Mouse (Mus musculus) ovary, postnatal 10 days (tissue): ENCODE results near the gene Ighmbp2.
"Not testable (repeated sequence)": the region's sequence is repeated elsewhere in the genome, so short reads cannot be mapped to it uniquely, and the experiment has no call there.

ENCODE experiments used
- DNase-seq: peaks from one replicate; pipeline ENCODE4 v3.0.0; 2022; ENCODE audit warnings: low spot score

Ighmbp2 gene

DNA sequence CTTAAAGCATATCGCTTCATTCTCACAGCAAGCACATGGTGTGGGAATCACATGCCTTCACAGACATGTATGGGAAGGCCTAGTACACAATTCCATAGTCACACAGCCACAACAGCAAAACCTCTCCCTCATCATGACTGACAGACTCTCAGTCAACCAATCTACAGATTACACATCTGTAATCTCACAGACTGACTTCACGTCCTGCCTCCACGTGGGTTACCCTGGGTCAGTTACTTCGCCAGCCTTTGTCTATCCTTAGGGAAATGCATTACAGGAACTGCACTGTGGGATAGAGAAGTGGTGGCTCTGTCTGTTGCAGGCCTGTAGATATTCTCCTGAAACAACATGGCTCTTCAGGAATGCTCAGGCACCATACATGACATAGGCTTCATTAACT lies 931 bp downstream of the Ighmbp2 start:
- no peak for DNase-seq

DNA sequence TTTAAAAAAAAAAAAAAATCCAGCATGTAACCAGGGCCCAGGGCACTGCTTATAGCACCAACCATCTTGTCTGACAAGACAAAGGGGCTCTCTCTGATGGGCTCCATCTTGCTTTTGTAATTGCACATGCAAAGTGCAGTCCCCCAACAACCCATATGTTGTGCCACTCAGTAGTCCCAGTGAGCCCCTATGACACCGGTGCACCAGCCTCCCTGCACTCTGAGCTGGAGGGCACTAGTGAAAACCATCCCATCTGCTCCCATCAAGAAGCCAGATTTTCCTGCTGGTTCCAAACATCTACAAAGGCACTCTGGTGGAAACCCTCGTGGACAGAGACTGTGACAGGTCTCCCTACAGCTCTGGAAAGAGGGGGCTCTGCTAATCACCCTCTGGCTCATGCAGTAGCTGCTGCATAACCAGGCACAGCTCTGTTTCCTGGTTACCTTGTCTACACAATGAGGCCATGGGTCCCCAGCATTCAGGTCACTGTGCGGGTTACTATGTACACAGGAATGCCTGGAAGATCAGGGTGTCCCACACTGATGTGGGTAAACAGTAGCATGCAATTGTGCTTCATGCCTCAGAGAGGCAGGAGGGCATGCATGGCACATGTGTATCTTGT lies 7.0 kb downstream of the Ighmbp2 start:
- DNase-seq, result no peak

DNA sequence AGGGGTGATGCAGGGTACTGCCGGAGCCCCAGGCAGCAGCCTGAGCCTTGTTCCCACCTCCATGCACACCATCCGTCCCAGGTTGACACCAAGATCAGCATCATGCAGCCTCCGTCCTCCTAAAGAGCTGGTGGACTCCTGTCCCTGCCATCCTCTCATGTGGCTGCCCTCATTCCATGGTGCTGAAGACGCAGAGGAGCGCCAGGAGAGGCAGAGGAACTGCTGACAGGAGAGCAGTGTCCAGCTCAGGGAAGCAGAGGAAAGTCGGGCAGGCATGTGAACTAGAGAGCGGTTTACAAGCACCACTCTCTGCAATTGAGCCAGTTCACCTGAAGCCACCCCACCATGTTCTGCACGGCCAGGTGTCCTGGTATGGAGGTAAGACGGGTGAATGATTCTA lies 9.5 kb downstream of the Ighmbp2 start:
- DNase-seq, result no peak

DNA sequence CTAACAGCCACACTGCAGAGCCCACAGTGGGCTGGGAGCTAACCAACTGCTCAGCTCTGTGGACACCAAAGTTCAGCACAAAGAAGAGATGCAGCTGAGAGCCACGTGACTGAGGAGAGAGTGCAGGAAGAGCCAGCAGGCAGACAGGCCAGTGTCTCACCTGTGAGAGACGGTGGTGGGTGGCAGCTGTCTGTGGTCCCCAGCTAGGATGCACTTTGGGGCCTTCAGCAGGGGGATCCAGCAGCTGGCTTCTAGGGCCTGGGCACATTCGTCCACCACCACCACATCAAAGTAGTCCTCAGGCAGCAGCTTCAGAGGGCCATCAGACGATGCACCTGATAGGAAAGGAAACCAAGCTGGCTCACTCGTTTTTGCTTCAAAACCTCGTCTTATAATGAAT lies 11.5 kb downstream of the Ighmbp2 start:
- no peak for DNase-seq

DNA sequence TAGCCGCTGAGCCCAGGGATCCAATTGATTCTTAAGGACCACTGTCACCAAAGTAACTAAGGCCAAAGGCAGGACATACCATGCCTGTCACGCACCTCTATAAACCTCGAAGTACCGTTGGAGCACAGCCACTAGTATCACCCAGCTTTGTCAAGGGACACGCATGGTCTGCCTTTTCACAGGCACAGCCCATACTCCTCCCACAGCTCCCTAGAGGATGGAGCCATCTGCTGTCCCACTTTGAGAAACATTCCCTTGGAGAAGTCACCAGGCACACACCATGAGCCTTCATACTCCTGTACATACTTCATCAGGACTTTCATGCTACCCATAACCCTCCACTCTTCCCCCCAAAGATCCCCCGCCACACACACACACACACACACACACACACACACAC lies 13.0 kb downstream of the Ighmbp2 start:
- DNase-seq, result no peak

DNA sequence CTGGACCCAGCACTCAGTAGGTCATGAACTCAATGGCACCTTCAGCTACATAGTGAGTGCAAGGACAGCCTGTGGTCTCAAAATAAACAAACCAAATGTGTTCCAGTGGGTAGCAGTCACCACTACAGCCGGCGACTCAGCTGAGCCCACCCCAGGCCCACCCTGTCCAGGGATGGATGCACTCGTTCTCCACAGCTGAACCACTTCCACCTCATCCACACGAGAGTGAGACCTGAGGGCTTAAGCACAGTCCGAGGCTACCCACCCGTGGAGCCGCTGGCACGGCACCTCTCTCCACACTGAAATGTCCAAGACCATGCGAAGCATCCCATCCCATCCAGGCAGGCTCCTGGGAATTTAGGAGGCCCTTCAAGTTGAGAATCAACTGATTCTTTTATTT lies 13.5 kb downstream of the Ighmbp2 start:
- no peak for DNase-seq

DNA sequence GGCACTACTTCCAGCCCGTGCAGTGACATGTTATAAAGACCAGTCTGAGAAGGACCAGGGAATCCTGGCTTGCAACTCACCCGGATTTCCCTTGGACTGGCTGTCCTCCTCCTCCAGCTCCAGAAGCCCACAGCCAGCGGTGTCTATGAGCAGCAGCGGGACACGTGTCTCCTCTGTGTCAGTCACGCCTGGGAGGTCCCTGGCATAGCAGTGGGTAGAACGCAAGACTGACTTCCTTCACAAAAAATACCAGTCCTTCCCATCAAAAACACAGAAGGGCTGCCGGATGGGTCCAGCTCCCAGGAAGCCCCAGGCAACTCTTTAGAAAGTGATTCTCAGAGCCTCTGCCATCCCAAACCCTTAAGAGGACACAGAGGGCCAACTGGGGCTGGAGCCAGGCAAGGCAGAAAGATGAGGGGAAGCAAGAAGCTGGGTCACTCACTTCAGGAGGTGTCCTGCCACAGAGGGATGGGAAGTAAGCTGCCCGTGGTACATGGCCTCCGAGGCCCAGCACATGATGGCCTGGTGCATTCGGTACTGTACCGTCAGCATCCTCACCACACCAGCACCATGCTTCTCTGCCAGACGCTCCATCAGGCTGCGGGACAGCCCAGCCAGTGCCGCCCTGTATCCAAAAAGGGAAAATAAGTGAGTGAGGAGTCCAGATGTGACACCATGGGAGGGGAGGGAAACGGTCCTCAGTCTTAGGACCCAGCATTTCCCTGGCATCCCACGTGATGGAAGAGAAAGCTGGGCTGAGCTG lies 14.4 kb downstream of the Ighmbp2 start:
- no peak for DNase-seq

DNA sequence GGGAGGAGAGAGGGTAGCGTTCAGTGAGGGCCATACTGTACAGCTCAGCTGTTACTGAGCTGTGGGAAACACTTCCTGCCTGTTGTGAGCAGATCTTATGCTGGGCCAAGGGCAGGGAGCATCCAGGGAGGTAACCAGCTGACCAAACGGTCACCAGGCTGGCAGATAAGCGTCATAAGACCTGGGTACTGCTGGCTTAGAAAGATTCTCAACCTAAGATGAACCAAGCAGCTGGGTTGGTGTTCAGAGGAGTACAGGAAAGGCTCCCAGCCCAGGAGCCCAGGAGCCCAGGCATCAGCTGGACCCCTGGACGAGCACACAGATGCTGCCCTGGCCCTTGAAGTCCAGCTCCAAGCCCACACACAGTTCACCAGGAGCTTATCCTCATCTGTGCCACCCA lies 15.5 kb downstream of the Ighmbp2 start:
- DNase-seq, result no peak

DNA sequence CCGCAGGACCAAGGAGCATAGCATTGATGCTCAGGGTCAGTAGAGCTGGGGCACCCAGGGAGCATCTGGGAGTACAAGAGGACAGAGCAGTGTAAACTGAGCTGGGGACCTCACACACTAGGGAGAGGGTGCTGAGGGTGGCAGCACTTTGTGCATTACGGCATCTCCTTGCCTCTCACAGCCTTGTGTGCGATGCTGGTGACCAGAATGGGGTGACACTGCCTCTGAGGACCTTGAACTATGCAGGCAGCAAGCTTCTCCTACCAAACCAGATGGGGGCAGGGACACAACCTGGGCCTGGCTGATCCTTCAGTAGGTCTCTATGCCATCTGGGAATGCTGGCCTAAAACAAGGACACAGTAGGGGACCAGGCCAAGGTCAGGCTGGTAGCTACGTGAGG lies 16.1 kb downstream of the Ighmbp2 start:
- DNase-seq, result no peak

DNA sequence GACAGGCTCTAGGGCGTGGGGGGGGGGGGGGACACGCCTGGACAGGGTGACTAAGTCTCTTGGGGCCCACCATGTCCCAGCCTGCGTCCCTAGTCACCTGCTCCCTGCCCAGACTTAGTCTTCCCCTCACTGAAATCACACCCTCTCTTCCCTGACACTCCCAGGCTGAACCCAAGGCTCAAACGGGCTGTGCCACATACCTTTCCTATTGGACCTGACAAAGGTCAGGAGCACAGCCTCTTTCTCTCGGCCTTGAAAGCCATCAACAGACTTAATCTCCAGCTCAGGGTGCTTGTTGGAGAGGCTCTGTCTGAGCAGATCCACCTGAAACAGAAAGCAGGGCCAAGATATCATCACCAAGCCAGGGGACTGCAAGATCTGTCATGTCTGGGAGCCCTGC lies 16.7 kb downstream of the Ighmbp2 start:
- no peak for DNase-seq

DNA sequence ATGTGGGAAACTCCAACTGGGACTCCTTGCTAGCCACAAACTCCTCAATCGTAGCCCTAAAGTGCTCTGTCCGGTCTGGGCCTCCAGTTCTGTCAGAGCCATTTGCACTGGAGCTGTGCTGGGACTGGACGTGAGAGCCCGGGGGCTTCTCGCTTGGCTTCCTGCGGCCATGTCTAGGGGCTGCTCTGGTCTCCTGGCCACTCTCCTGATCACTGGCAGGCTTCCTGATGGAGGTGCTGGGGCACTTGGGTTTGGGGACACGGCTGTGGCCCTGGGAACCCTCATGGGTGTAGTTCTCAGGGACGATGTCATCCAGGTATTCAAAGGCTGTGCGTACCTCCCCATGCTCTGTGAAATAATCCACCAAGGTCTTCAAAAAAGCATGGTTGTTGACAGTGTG lies 17.6 kb downstream of the Ighmbp2 start:
- DNase-seq, result no peak

DNA sequence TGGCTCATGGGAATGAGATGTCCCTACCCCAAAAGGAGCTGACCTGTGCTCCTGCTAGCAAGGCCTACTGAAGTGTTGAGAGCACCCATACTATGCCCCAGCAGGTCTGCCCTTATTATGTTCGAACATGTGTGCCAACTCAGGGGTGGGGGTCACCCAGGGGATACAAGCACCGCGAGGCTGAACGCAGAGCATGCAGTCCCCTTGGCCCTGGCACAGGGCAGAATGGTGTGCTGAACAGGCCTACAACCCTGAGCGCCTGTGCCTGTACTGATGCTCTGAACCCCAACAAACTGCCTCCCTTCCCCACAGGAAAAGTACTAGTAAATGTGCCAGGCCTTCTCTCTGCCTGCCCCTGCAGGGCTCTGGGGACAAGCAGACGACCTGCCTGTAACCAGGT lies 18.5 kb downstream of the Ighmbp2 start:
- no peak for DNase-seq

DNA sequence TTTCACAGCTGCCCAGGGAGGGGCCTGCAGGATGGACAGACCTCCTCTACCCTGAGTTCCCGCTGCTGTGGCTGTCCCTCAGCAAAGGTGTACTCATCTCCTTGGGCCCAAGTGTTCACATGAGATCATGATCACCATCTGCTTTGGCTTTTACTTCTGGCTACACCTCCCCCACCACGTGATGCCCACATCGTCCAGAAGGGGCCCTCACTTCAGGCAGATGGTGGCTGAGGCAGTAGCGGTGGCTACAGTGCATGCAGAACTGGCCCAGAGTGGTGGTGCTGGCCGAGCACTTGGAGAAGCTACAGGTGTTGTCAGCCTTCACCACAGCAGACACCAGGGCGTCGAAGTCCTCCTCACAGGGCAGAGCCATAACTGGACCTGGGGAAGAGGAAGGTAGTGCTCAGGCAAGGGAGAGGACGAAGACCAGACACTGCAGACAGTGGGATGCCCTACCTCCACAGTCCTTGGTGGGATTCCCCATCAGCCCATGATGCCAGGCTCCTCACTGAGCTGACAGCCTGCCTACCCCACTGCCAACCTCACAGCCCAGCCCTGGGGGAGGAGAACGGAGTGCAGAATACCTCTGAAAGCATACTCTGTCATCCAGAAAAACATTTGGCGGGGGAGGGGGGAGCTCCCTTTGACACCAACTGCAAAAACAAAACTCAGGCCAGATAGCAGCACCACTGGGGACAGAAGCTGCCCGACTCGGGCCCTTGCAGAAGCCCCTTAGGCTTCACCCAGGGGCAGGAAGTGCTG lies 20.9 kb downstream of the Ighmbp2 start:
- DNase-seq, result no peak

DNA sequence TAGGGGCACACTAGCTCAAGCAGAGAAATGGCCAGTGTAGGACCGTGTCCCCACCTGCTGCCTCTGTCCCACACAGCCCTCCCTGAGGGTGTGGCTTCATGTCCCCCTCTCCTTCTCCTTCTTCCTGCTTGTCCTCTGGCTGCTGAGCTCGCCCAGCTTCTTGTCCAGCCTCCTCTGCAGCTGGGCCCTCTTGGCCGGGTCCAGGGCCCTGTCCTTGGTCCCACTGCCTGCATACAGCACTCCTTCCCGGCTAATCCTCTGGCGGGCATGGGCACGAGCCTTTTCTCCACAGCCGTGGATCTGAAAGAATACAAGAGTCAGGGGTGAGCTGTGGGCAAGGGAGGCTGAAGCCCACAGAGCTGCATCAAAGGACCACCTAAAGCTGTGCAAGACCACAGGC lies 21.5 kb downstream of the Ighmbp2 start:
- DNase-seq, result no peak

DNA sequence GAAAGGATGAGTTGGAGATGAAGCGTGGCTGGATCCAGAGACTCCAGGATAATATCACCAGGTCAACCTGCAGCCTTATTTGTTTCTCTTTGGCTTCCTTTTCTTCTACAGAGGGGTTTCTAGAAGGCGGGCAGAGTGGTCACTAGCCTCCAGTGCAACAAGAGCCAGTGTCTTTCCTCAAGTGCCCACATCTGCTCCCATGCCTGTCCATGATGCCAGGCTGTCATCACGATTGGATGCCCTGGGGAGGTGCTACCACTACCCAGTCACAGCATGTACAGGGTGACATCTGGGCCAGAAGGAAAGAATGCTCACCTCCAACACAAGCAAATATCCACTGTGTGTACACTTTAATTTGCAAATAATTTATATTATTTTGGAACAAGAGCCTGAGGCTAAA lies 22.2 kb downstream of the Ighmbp2 start:
- no peak for DNase-seq

DNA sequence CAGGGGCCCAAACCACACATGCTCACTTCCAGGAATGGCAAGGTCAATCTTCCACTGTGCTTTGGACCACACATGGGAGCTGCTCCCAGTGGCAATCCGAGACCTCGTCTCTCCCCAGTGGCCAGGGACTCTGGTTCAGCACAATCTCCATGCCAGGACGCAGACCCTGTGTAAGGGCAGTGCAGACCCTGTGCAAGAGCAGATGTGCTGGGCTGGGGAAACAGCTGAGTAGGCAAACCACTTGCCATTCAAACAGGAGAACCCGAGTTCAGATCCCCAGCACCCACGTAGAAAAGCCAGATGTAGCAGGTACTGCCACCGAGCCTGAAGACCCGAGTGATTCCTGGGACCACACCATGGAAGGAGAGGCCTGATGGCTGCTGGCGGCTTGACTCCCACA lies 22.8 kb downstream of the Ighmbp2 start:
- DNase-seq, result no peak

DNA sequence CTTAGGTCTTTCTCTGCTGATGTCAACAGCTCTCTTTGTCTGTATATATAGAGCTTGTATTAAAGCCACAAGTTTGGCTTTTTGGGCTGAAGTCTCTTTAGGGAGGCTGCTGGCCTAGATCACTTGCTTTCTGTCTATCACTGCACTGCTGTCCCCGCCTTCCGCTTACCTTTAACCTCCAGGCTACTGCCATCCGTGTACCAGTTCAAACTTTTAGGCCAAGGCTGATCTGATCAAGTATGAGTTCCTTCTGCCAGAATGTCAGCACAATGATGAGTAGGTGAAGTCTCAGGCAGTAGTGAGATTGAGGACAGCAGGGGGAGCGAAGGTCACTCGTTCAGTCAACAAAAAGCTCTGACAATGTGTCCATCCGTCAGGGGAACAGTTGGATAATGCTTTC lies 57.6 kb downstream of the Ighmbp2 start:
- DNase-seq, result not testable (repeated sequence)

DNA sequence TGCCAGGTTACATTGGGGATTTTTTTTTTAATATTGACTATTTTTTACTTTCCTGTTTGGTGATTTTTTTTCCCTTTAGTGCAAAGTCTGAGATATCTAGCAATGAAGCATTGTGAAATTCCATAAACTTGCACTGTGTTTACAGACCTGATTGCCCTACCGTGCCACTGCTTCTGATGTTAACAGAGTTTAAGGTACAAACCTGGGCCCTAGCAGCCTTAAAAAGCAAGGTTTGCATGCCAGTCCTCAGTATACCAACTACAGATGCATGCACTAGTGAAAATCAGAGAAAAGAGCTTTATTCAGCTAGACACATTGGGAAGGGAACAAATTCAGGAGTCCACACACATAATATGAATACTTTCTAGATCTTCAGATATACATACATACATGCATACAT lies 67.9 kb downstream of the Ighmbp2 start:
- not testable (repeated sequence) for DNase-seq
